Mouse (Mus musculus): ENCODE data around the gene Trmo.
A peak's percentile ranks its signal among the peaks of the same experiment; 100 is the strongest.

GRCm38 (mm10) chr4:46406966-46407703 is 17.9 kb upstream of the Trmo start:
- TF ChIP-seq EP300 (IDR thresholded peaks at IDR 0.05; ENCODE audit: low read depth) (peak; percentile 99), CTCF (IDR thresholded peaks at IDR 0.05; ENCODE audit: low read depth) (no peak)

All from liver, postnatal 0 days (tissue).